Mouse (Mus musculus): ENCODE results near the gene Klhdc3. TPM values are rescaled to one million over a fixed set of nuclear protein-coding genes. Genes with fewer than 3 reads are reported as not detected.

Klhdc3 gene
- polyA plus RNA-seq, 1 experiment from 2014 or later, result 33.9 TPM

- Histone ChIP-seq H3K27ac (no peak overlapping the region), H3K36me3 (ENCODE audit: inconsistent target) (peaks cover 37% of the 10 kb centered on the region), H3K79me2 (ENCODE audit: inconsistent target) (peaks cover 26% of the 10 kb centered on the region), H3K4me3 (ENCODE audit: inconsistent target) (no peak overlapping the region)
- WGBS (ENCODE audit: missing documents), result 9% methylated on average over 15 of the region's 15 CpGs
Observed at GRCm38 (mm10) chr17:46636831-46637523, 43.7 kb downstream of the Klhdc3 start.

- no peak overlapping the region for H3K4me3 ChIP-seq (ENCODE audit: inconsistent target)
- H3K27ac ChIP-seq, result no peak overlapping the region
- peaks cover 44% of the 10 kb centered on the region for H3K36me3 ChIP-seq (ENCODE audit: inconsistent target)
Observed at GRCm38 (mm10) chr17:46629685-46630441, 50.9 kb downstream of the Klhdc3 start.

GRCm38 (mm10) chr17:46628791-46629684 lies 51.7 kb downstream of the Klhdc3 start, which contains the start of gene Ptk7:
Gene Ptk7, minus strand, starts transcription at chr17:46629504.
- Histone ChIP-seq H3K36me3 (ENCODE audit: inconsistent target) (peaks cover 40% of the 10 kb centered on the region), H3K27ac (no peak within 1 kb of the TSS), H3K79me2 (ENCODE audit: inconsistent target) (no peaks in the 10 kb centered on the region), H3K4me3 (ENCODE audit: inconsistent target) (no peak within 1 kb of the TSS)
- WGBS (ENCODE audit: missing documents), result 18% methylated on average over 50 of the region's 90 CpGs

More at GRCm38 (mm10) chr17:46629685-46630441, 50.9 kb downstream of the Klhdc3 start:
- WGBS (ENCODE audit: missing documents), result 61% methylated on average over 12 of the region's 12 CpGs
- H3K79me2 ChIP-seq (ENCODE audit: inconsistent target), result no peaks in the 10 kb centered on the region

GRCm38 (mm10) chr17:46628471-46628790 lies 52.3 kb downstream of the Klhdc3 start:
- WGBS (ENCODE audit: missing documents), result 41% methylated on average over 11 of the region's 13 CpGs
- Histone ChIP-seq H3K27ac (no peak overlapping the region), H3K79me2 (ENCODE audit: inconsistent target) (no peaks in the 10 kb centered on the region), H3K4me3 (ENCODE audit: inconsistent target) (no peak overlapping the region), H3K36me3 (ENCODE audit: inconsistent target) (peaks cover 34% of the 10 kb centered on the region)

- Histone ChIP-seq H3K4me3 (ENCODE audit: inconsistent target) (no peak overlapping the region), H3K27ac (no peak overlapping the region), H3K79me2 (ENCODE audit: inconsistent target) (no peaks in the 10 kb centered on the region), H3K36me3 (ENCODE audit: inconsistent target) (peaks cover 24% of the 10 kb centered on the region)
- WGBS (ENCODE audit: missing documents), result 88% methylated on average over 6 of the region's 6 CpGs
Observed at GRCm38 (mm10) chr17:46627409-46627808, 53.3 kb downstream of the Klhdc3 start.

GRCm38 (mm10) chr17:46624598-46624997 lies 56.1 kb downstream of the Klhdc3 start:
- Histone ChIP-seq H3K79me2 (ENCODE audit: inconsistent target) (no peaks in the 10 kb centered on the region), H3K27ac (no peak overlapping the region), H3K4me3 (ENCODE audit: inconsistent target) (no peak overlapping the region), H3K36me3 (ENCODE audit: inconsistent target) (no peaks in the 10 kb centered on the region)
- WGBS (ENCODE audit: missing documents), result 75% methylated on average over 12 of the region's 12 CpGs

Other genes starting within 250 kb of the Klhdc3 start
- gene Slc22a7, start 242.5 kb downstream of the Klhdc3 start, polyA plus RNA-seq (2018), result not detected in 3 replicates
- gene Ttbk1, start 193.2 kb downstream of the Klhdc3 start, polyA plus RNA-seq (2018), result not detected in 3 replicates
- 0.57 to 9.8 TPM (median 0.97 TPM) in 3 replicates for gene Dnph1, start 184.2 kb downstream of the Klhdc3 start, polyA plus RNA-seq (2018)
- 8.0 to 13.4 TPM (median 8.8 TPM) in 3 replicates for gene Cul9, start 134.5 kb downstream of the Klhdc3 start, polyA plus RNA-seq (2018)
- 15.1 to 25.6 TPM (median 25.2 TPM) in 3 replicates for gene Srf, start 124.7 kb downstream of the Klhdc3 start, polyA plus RNA-seq (2018)
- gene Ptk7, start 51.4 kb downstream of the Klhdc3 start, polyA plus RNA-seq (2018), result 0.04 to 0.14 TPM in 2 of 3 replicates, not detected in the other
- gene Klc4, start 34.9 kb downstream of the Klhdc3 start, polyA plus RNA-seq (2018), result 41.6 to 48.1 TPM (median 47.7 TPM) in 3 replicates
- 34.1 to 78.8 TPM (median 41.5 TPM) in 3 replicates for gene Mrpl2, start 34.7 kb downstream of the Klhdc3 start, polyA plus RNA-seq (2018)
- 6.2 to 8.8 TPM (median 7.3 TPM) in 3 replicates for gene Cul7, start 30.6 kb downstream of the Klhdc3 start, polyA plus RNA-seq (2018)
- gene Rrp36, start 6.6 kb downstream of the Klhdc3 start, polyA plus RNA-seq (2018), result 30.5 to 52.1 TPM (median 39.7 TPM) in 3 replicates
- 85.2 to 104 TPM (median 96.1 TPM) in 3 replicates for gene Mea1, start 2.1 kb downstream of the Klhdc3 start, polyA plus RNA-seq (2018)
- gene Ppp2r5d, start 24.2 kb upstream of the Klhdc3 start, polyA plus RNA-seq (2018), result 21.4 to 43.0 TPM (median 30.6 TPM) in 3 replicates
- gene Pex6, start 30.5 kb upstream of the Klhdc3 start, polyA plus RNA-seq (2018), result 6.9 to 22.0 TPM (median 14.2 TPM) in 3 replicates
- gene Gnmt, start 48.3 kb upstream of the Klhdc3 start, polyA plus RNA-seq (2018), result 0.32 TPM in 1 of 3 replicates, not detected in the others
- 79.0 to 118 TPM (median 88.6 TPM) in 3 replicates for gene Cnpy3, start 71.3 kb upstream of the Klhdc3 start, polyA plus RNA-seq (2018)
- not detected in 3 replicates for gene Ptcra, start 82.8 kb upstream of the Klhdc3 start, polyA plus RNA-seq (2018)
- 7.4 to 12.7 TPM (median 10.2 TPM) in 3 replicates for gene 2310039H08Rik, start 91.7 kb upstream of the Klhdc3 start, polyA plus RNA-seq (2018)
- gene Rpl7l1, start 101.8 kb upstream of the Klhdc3 start, polyA plus RNA-seq (2018), result 64.6 to 81.8 TPM (median 70.4 TPM) in 3 replicates
- gene Bicral, start 177.6 kb upstream of the Klhdc3 start, polyA plus RNA-seq (2018), result 9.3 to 10.1 TPM (median 9.6 TPM) in 3 replicates
- 6.2 to 17.0 TPM (median 13.3 TPM) in 3 replicates for gene Tbcc, start 209.8 kb upstream of the Klhdc3 start, polyA plus RNA-seq (2018)
- not detected in 3 replicates for gene Prph2, start 229.5 kb upstream of the Klhdc3 start, polyA plus RNA-seq (2018)

All from macrophage (primary cell).